Mouse (Mus musculus) urinary bladder, postnatal 36 days (tissue): ENCODE measurements around the gene Cant1.

Experiments used
- DNase-seq, 2 experiments: peaks; one replicate each; pipeline ENCODE4 v3.0.0; 2022; ENCODE audit warnings: low spot score in 2 of 2, mixed read lengths in 1 of 2

The Cant1 gene

DNA sequence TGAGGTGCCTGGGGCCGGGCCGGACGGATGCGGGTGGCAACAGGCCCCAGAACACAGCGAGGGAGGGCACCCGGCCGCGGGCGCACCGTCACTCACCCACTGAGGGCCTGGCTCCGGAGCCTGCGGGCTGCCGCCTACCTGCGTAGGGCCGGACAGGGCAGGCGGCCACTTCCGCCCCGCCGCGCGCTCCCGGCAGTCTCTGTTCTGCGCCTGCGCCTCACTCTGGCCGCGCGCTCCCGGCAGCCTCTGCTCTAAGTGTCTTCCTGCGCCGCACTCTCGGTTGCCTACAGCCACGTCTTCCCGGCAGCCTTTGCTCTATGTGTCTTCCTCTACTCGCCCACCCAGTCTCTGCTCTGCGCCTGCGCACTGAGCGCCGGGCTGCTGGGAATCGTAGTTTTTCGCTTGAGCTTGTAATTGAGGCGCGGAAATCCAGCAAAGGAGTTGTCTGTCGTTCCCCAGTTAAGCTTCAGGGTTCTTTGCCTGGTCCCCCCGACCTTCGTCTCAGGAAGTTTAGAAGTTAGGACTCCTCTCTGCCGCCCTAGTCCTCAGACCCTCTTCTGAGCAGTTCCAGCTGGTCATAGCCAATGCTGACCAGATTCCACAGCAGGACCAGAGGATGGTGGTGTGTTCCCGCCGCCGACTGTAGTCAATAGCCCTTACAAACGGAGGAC, at the start of gene Cant1:
Cant1 (minus strand) TSS at position 253 of the 671 bp plus-strand sequence.
- DNase-seq: peak; percentile 93 to 98

DNA sequence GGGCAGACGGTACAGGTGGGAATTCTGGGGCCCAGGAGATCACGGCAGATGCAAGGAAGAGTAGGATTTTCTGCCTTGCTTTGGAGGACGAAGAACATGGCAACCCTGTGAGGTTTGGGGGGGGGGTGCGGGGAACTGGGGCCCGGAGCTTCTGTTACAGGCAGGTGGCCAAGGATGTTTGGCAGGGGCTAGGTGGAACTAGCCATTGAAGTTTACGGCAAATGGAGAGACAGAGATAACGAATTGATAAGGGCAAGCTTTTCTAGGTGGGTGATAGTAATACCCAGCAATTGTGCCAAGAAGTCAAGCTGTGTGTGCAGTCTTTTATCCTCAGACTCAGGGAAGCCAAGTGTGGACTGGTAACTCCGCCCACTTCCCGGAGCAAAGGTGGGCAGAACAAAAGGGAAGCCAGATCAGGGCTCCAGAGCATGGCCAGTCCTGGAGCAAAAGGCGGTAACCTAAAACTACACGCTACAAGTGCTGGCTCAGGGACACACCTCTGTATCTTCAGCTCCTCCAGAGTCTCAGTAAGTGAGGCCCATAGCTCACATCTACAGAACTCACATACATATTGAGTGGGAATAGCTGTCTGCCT, 48.7 kb upstream of the Cant1 start:
- no peak for DNase-seq

DNA sequence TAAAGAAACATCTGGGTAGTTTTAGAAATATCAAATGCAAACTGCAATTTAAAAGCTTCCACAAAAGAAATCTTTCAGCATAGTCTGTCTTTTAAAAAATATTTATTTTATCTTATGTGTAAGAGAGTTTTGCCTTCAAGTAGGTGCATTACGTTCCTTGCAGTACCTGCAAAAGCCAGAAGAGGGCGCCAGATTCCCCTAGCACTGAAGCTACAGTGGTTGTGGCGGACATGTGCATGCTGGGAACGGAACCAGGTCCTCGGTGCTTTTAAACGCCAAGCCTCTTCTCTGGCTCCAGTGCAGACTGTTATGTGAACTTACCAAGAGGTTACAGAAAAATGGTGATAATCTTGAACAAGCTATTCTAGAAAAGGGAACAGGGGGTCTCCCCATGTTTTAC, 41.4 kb upstream of the Cant1 start:
- no peak for DNase-seq

GRCm38 (mm10) chr11:118459536-118459935, 40.6 kb upstream of the Cant1 start:
- no peak for DNase-seq

DNA sequence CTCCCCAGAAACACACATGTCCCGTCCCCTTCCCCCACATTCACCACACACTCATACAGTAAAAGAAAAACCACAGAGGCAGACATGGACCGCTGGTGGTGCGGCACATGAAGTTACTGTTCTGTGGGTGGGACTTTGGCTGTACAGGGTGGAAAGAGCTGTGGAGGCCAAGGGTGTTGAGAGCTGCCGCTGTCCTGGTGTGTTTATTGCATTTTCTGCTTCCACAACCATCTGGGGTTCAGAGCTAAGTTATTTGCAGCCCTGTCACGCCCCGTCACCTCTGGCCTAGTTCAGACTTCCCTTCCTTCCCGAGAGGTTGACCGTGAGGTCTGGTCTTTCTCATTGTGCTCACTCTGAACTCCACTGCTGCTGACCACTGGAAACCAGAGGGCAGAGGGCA, 40.2 kb upstream of the Cant1 start:
- peak; percentile 47 to 74 for DNase-seq

- DNase-seq: peak in 1 of 2 experiments; percentile 70
These were observed 38.1 kb upstream of the Cant1 start for GRCm38 (mm10) chr11:118456937-118457336.

DNA sequence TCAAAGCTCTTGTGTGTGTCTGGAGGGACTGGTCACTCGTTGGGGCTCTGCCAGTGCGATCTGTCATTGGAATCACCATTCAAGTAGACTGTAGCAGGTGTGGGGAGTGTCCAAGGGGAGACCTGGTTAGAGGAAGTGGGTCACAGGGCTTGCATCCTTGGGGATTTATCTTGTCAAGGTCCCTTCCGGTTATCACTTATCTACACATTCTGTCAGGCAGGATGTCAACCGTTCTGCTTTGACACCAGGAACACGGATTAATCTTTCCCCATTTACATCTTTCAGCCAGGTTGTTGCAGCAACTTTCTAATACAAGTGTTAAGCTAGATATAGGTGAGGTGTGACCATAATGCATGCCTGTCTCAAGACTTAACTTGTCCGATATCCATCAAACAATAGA, 36.9 kb upstream of the Cant1 start:
- no peak for DNase-seq

DNA sequence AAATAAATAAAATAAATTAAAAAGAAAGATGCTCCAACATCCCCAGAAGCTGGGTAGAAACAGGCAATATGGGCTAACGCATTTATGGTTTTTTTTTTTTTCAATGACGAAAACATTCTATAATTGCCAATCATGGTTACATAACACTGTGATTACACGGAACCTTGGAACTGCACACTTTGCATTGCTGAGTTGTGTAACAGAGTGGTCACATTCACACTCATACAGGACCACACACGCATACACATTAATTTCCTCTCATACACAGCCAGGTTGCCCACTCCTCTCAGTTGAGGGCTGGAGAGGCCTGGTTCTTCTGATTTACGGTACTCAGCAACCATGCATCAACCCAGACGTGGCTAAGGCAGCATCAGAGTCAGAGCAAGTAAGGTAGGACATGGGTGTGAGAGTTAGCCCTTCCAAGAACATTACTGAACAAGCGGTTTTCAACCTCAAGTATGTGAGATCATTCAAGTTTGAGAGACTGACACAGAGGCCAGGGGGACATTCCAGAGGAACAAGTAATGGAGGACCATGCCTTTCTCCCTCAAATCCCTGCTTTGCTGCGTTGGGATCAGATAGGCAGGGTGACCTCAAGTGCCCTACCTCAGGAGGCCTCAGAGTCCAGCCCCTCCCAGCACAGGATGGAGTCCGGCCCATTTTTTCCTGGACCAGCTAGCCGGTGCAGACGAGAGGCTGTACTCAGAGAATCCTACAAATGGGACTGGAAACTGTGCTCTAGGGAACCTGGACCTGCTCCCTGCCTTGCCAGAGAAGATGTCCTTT, 35.2 kb upstream of the Cant1 start:
- peak in 1 of 2 experiments; percentile 43 for DNase-seq

- DNase-seq: no peak
These were observed 34.1 kb upstream of the Cant1 start for GRCm38 (mm10) chr11:118452955-118453354.

DNA sequence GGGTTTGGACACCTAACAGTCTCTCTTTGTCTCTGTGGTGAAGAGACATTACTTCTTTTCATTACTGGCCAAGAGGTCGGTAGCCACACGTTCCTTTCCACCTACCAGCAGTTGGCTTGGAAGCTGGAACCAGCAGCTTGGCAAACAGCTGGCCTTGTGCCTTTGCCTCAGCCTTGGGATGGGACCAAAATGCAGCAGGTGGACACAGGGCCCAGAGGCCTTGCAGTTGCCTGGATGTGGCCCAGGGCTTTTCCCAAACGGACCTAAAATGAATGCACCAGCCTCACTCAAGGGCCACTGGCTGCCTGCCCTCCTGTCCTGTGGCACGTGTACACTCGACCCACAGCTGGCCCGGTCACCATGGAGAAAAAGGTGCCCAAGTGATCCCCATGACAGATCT, 32.3 kb upstream of the Cant1 start:
- peak in 1 of 2 experiments; percentile 36 for DNase-seq

DNA sequence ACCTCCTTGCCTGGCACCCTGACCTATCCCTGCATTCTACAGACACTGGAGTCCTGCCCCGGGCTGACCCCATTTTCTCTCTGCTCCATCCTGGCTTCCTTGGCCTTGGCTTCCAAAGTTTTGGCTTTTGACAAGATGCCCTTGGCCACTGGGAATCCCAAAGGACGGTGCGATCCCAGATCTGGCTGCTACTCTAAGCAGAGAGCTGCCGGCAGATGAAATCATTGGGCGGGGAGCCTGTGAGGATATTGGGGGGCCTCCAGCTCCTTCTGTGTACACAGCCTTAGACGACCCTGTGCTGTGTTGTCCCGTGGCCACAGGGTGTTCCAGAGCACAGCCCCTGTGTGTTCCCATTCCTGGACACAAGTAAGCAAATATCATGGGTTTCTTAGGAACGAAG, 29.5 kb upstream of the Cant1 start:
- DNase-seq: peak in 1 of 2 experiments; percentile 66

GRCm38 (mm10) chr11:118447346-118447745, 28.5 kb upstream of the Cant1 start:
- DNase-seq: no peak

DNA sequence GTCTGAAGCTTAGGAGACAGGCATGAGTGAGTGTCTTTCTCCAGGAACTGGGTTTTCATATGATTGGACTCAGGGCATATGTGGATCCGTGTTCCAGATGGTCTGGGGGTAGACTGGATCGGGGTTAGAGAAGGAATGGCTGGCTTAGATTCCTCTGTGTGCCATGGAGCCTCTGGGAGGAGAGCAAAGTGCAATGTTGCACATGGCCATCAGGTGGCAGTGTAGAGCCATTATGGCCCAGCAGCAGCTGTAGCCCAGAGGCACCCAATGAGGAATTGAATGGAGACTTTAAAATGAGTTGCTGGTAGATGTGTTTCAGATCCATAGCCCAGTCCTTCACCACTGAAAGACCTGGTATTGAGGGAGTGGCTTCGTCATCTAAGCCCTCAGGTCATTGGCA, 27.0 kb upstream of the Cant1 start:
- peak; percentile 59 to 67 for DNase-seq

GRCm38 (mm10) chr11:118443201-118443970, 24.5 kb upstream of the Cant1 start:
- DNase-seq: peak; percentile 52 to 77

DNA sequence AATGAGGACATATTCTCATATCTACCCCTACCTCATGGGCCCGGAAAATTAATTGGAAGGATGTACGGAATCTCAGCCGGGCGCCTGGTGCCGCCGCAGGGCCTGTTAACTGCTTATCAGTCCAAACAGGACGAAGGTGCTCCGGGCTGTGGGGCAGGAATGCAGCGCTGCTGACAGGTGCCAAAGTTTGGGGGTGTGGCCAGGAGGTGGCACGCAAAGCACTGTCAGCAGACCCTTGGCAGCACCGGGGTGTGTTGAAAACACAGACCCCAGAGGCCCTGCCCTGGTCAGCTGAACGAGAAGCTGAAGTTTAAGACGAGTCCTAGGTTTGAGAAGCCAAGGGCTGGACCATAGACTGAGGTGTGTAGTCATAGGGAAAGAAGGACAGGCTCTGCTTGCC, 23.8 kb upstream of the Cant1 start:
- DNase-seq: no peak

GRCm38 (mm10) chr11:118438665-118439414, 20.0 kb upstream of the Cant1 start:
- no peak for DNase-seq

- DNase-seq: no peak
These were observed 17.6 kb upstream of the Cant1 start for GRCm38 (mm10) chr11:118436471-118436935.

GRCm38 (mm10) chr11:118434093-118434492, 15.2 kb upstream of the Cant1 start:
- DNase-seq: no peak

DNA sequence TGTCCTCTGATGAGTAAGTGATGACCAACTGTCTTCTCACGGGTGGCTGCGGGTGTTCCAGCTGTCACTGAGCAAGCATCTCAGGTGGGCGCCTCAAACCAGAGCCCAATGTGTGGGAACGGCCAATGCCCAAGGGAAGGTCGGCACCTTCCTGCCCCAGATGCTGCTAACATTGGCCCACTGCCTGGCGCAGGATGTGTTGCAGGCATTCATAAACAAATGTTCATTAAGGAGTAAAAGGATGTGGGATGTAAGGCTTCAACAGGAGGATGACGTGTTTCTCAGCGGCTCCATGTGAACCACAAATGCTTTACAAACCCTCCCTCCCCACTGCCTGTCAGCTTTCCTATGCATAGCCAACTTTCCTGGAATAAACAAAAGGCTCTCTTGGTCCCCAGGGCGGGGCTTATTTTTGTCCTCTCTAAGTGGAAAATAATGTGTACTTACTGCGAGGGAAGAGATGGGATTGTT, 14.5 kb upstream of the Cant1 start:
- no peak for DNase-seq

GRCm38 (mm10) chr11:118431100-118431948, 12.4 kb upstream of the Cant1 start:
- DNase-seq: no peak
